Mouse (Mus musculus): ENCODE results near the gene Prokr1.
"Not testable (repeated sequence)": the region's sequence is repeated elsewhere in the genome, so short reads cannot be mapped to it uniquely, and the experiment has no call there.

Prokr1 gene

DNA sequence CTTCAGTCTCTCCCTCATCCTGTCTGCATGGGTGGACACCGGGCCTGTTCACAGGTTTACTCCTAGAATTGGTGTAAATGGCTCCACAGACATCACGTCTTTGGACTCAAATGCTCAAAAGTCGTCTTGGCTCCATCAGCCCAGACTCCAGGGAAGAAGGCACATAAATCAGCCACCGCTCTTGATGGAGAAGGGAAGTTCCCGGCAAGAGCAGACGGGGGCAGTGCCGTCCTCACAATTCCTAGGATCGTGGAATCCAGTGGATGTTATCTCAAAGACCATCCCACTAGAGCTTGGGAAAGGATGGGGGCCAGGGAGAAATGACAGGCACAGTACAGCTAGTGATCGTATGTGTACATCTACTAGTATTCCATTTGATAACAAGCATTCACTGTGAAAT is 12.3 kb downstream of the Prokr1 start:
- in situ Hi-C loops (cut with MboI; ENCODE audit: low pct_unique_long_range_greater_than_20kb in 1 of 2, low sequenced_read_pairs in 2 of 2, unreplicated experiment in 1 of 2) = no loop called here

DNA sequence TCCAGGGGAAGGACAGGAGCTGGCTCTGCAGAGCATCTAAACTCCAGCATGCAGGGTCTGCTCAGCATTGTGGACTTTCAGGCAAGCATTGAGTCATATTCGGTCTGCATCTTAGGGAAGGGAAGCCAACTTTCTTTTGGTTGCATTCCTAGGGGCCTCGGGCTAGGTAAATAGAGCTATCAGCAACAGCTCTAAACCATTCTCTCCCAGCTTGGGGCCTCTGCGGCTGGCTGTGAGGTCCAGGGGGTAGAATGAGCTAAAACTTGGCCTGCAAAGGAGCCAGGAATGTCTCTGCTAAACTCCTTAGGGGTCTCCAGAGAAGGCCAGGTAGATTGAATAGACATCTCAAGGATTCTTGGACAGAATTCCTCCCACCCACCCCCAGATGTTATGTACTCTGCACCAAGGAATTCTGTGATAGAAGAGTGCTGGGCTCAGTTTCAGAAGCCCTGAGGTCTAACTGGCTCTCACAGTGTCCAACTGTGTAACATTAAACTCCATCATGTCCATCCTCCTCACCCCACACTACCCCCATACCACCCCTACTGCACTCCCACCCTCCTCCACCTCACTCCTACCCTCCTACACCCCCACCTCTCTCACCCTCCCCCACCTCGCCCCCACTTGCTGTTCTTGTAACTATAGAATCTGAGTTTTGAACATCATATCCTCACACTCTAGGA is 13.8 kb downstream of the Prokr1 start:
- in situ Hi-C loops (cut with MboI; ENCODE audit: low pct_unique_long_range_greater_than_20kb in 1 of 2, low sequenced_read_pairs in 2 of 2, unreplicated experiment in 1 of 2) = no loop called here

DNA sequence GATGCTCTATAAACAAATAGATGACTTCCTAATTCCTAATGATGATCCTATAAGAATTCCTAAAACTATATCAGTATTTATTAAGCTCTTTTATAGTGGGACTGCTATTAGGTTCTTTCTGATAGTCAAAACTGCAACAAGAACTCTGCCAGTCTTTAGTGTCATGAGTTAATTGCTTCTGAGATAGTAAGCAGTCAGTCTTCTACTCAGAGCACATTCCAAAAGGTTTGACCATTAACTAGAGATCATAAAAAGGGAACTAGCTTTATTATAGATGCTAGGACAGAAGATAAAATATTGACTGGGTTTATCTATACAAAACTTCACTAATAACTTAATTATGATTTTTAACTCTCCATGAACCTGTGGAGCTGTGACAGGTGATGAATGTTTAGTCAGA is 18.7 kb downstream of the Prokr1 start:
- in situ Hi-C loops (cut with MboI; ENCODE audit: low pct_unique_long_range_greater_than_20kb in 1 of 2, low sequenced_read_pairs in 2 of 2, unreplicated experiment in 1 of 2) = not testable (repeated sequence)

DNA sequence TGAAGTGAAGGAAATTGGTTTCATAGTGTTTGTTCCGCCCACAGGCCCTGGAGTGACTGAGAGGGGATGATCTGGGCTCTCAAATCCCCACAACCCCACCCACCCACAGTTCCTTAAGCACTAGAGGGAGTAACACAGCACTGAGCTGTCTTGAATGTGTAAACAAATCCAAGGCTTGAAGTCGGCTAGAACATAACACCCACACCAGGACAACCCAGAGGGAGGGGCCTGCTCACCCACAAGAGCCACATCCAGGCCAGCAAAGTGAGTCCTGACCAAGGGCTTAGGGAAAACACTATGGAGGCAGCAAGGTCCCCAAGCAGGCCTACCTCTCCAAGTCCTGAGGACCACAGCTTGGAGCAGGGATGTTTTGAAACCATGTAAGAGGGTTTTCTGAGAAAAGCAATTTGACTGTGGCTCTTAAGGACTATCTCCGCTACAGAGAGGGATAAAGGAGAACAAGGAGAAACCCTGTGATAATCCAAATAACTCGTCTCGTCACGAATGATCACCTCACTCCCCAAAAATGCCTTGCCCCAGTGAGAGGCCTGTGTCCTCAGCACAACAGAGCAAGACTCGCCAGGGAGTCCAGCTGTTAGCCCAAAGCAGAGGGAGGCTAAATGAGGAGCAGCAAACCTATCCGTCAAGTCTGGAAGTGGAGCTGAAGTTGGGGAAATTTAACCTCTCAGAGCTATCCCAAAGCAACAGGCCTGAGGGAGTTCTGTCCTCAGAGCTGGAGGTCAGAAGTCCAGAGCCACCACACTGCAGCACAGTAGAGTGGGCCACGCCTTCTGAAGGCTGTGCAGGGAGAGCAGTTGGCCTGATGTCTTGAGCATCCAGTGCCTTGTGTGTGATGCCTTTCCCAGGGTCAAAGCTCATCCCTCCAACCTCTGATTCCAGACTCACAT is 22.6 kb downstream of the Prokr1 start:
- in situ Hi-C loops (cut with MboI; ENCODE audit: low pct_unique_long_range_greater_than_20kb in 1 of 2, low sequenced_read_pairs in 2 of 2, unreplicated experiment in 1 of 2) = no loop called here

DNA sequence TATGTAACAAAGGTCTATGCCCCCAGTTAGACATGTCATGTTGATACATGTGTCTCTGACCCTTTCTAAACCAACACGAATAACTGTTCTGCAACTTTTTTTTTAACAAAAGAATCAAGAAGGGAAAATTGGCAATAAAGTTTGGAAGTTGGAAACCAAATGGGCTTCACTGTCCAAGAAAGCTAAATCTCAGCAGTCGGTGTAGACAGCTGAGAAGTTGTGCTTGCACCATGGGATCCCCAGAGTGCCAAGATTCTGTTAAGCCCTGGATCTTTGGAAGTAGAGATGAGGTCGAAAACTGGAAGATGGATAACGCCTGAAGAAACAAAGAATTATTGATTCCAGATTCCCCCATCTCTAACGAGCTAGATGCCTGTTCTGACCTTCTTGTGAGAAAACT is 25.4 kb downstream of the Prokr1 start:
- in situ Hi-C loops (cut with MboI; ENCODE audit: low pct_unique_long_range_greater_than_20kb in 1 of 2, low sequenced_read_pairs in 2 of 2, unreplicated experiment in 1 of 2) = no loop called here

DNA sequence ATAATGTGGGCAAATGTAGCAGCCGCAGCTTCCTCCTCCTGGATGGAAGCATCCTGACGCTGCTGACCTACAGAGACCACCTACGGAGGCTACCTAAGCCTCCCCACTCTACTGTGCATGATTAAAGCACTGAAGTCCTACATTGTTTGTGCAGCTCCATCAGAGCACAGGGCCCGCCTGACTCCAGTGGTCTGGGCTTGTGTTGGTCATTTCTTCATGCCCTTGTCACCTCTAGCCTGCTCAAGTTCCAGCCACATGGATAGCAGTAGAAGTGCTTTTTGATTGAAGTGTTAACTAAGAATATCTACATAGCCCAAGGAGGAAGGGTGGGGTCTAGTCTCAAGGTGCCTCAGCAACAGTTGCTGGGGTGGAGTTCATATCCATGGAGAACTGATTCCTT is 26.2 kb downstream of the Prokr1 start:
- in situ Hi-C loops (cut with MboI; ENCODE audit: low pct_unique_long_range_greater_than_20kb in 1 of 2, low sequenced_read_pairs in 2 of 2, unreplicated experiment in 1 of 2) = no loop called here

DNA sequence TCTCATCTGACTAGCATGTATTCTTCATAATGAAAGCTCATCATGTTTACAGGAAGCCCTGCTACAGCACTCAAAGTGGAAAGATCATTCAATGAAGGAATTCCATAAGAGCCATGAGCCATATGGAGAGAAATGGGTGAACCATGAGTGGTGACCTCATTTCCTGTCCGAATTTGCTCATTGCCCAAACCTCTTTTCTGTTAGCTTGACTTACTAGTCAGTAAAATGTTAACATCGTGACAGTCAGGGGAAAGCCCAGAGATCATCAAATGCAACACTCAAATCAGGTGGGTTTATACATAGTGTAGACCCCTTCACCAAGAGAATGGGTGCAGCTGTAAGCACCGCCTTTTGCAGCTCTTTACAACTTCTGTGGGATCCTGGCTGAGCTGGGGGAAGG is 36.8 kb downstream of the Prokr1 start:
- in situ Hi-C loops (cut with MboI; ENCODE audit: low pct_unique_long_range_greater_than_20kb in 1 of 2, low sequenced_read_pairs in 2 of 2, unreplicated experiment in 1 of 2) = no loop called here

DNA sequence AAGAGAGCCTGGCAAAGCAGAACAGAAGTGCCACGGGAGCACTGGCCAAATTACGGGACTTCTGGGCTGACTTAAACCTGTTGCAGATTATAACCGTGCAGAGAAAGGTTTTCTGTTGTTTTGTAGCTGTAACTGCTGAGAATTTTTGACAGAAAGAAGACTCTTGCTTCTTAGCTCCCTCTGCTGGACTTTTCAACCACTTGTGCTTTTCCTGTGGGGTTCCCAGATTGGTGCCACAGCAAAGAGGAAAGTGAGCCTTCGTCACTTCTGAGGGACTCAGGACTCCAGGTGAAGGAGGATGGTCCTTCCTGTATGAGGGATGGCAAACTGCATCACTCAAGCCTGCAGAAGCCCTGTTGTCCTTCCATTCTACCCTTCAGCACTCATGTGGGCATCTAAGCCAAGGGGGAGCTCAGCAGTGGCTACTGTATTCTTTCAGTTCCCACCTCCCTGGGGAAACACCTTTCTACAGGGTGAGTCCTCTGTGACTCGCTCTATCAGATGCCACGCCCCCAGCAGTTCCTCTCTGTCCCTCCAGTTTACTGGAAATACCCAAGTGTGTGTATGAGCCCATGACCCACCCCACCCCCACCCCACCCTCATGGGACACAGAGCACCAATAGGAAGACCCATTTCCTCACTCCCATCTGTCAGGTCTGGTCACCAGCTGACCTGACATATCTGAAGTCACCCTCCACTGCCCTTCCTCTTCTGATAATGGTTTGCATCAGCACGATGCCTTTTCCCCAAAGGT is 38.3 kb downstream of the Prokr1 start:
- in situ Hi-C loops (cut with MboI; ENCODE audit: low pct_unique_long_range_greater_than_20kb in 1 of 2, low sequenced_read_pairs in 2 of 2, unreplicated experiment in 1 of 2) = no loop called here

DNA sequence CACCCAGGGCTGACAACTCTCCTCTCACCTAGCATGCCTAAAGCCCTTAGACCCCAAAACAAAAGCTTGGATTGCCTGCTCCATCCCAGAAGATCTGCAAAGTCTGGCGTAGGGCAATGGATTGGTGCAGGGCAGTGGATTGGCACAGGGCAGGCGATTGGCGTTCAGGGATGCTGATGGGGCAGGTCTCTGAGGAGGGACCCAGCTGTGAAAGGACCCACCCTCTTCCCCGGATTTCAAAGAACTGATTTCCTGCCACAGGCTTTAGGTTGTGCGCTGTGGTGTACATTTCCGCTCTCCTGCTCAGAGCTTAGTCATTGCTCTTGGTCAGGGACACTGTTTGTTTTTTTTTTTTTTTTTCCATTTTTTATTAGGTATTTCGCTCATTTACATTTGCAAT is 42.7 kb downstream of the Prokr1 start:
- in situ Hi-C loops (cut with MboI; ENCODE audit: low pct_unique_long_range_greater_than_20kb in 1 of 2, low sequenced_read_pairs in 2 of 2, unreplicated experiment in 1 of 2) = no loop called here

DNA sequence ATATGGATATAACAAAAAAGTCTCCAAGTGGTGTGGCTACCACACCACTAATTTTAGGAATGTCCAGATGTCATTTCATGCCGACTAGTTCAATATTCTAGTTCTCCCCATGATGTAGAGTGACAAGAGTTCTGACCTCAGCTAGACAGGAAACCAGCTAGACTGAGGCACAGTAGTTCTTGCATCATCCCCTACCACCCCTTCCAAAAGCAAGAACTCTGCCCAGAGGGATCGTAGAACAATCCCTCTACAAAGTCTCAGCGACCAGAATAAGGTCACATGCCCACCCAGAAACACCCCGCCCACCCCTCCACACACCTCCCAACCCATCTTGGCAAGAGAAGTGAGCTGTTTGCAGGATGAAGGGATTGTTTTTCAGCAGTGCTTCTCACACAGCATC is 43.1 kb downstream of the Prokr1 start:
- in situ Hi-C loops (cut with MboI; ENCODE audit: low pct_unique_long_range_greater_than_20kb in 1 of 2, low sequenced_read_pairs in 2 of 2, unreplicated experiment in 1 of 2) = no loop called here

DNA sequence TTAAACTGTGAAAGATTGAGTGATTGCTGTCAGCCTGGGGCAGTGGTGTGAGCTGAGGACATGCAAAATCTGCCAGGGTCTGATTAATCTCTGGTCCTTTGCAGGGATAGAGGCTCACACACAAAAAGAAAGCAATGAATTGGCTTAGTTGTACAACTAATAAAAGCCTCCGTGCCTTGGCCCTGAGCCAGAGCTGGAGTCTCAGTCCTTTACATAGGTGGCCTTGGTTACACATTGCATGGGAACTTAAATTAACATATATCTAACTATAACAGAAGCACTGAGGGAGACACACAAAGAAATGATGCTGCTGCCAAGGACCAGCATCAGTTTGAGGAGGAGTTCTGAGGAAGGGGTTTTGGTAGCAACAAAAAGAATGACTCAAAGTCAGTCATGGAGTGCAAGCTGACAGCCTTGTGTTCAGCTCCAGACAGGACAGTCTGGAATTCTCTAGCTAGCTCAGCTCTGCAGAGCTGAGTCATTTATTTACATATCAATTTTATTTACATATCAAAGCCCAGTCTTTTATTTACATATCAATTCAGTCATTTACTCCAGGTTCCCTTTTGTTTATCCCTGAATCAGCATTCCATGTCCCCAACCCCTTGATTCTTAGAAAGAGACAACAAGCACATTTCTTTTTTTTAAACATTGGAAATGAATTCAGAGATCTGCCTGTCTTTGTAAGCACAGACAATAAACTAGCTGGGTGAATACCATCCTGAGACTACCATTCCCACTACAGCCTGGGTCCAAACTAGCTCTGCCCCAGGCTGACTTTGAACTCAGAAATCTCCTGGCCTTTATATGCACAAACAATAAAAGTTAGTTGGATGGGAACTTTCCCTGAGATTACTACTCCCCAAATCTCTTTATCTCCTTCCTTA is 45.0 kb downstream of the Prokr1 start:
- in situ Hi-C loops (cut with MboI; ENCODE audit: low pct_unique_long_range_greater_than_20kb in 1 of 2, low sequenced_read_pairs in 2 of 2, unreplicated experiment in 1 of 2) = no loop called here

DNA sequence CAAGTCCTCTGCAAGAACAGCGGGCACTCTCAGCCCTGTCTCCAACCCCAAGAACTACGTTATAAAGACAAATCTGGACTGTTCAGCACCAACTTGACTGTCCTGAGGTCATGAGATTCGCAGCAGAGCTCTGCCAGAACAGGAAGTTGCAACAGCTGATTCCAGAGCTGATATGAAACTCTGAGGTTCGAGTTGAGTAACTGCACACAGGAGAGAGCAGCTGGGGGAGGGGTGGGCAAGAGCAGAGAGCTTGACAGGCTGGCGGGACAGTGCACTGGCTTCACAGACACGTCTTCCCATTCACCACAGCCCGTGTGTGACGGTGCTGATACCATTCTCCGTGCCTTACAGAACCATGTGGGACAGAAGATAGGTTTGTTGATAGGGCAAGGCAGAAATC is 48.5 kb downstream of the Prokr1 start:
- in situ Hi-C loops (cut with MboI; ENCODE audit: low pct_unique_long_range_greater_than_20kb in 1 of 2, low sequenced_read_pairs in 2 of 2, unreplicated experiment in 1 of 2) = no loop called here

DNA sequence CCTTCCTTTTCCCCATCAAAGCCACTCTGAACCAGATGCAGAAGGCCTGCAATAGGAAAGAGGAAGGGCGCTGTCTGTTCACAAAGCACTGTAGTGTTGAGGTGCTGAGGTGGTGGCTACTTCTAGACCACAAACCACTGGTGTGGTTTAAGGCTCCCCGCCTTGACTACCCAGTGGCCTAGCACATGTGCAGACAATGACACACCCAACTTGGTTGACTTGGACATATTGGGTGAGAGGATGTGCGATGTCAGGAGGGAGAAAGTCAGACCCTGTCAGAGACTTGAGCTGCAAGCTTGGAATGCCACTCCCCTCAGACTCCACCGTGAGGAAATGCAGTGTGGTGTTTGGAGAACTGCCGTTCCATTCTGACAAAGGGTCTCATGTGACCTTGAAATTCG is 49.4 kb downstream of the Prokr1 start:
- in situ Hi-C loops (cut with MboI; ENCODE audit: low pct_unique_long_range_greater_than_20kb in 1 of 2, low sequenced_read_pairs in 2 of 2, unreplicated experiment in 1 of 2) = no loop called here

DNA sequence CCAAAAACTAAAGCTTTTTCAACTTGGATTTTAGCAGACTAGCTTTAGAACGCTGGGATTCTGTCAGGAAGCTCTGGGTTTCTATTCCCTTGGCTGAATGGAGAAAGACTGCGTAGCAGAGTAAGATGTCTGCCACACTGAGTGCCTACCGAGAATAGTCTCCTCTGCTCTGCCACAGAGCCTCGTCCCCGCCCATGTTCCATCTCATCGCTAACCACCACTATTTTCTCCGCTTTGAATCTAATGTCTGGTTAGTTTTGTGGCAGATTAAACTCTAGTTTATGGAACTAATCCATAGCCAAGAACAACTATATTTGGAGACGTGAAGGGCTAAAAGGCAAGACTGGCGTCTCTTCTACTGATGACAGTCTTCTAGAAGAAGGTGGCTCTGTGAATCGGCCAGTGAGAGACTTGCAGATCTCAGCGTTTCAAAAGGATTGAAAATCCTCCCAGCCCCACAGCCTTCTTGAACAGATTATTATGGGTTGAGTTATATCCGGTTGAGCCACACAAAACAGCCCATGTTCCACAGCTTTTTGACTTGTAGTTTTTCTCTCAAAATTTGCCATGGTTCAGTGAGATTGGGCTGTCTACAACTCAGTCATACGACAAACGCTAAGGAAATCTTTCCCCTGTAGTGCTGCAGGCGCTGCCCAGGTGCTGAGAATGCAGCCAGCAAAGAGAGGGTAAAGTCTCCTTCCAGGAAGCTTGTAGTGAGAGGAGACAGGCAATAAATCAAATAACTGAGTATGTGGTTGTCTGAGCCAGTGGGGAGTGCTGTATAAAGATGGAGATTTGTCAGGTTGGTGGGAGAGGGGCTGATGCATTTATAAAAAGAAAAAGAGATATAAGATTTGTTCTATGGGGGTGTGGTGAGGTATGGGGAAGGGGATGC is 51.9 kb downstream of the Prokr1 start:
- in situ Hi-C loops (cut with MboI; ENCODE audit: low pct_unique_long_range_greater_than_20kb in 1 of 2, low sequenced_read_pairs in 2 of 2, unreplicated experiment in 1 of 2) = no loop called here

DNA sequence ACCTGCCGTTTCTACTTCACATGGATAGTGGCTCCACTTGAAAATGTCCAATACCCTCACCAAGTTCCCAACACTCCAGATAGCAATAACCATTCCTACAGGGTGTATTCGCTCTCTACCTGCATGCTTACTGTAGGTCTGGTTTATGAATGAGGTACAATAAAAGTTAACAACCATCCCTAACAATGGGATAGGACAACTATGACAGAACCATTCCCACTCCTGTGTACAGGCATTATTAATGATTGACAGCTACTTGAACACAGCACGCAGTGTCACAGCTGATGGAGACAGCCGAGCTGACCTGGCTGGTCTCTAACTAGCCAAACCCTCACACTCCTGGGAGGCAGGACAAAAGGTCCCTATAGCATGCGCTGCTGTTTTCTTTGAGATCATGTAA is 52.9 kb downstream of the Prokr1 start:
- in situ Hi-C loops (cut with MboI; ENCODE audit: low pct_unique_long_range_greater_than_20kb in 1 of 2, low sequenced_read_pairs in 2 of 2, unreplicated experiment in 1 of 2) = no loop called here

DNA sequence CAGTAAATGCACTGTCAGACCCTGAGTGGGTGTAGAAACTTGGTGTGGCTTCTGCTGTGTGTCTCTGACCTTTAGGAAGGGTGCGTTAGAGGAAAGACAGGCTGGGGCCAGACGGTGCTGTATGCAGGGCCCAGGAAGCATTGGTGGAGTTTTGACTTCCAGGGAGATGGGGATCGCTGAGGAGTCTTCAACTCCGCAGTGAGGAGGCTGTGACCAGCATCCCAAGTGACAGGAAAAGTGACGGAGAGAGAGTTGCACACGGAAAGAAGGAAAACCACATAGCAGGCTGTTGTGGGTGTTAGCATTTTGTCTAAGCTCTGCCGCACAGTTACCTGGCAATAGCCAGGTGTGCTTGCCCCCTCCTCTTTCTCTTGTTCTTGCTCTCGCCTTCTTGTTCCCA is 54.3 kb downstream of the Prokr1 start:
- in situ Hi-C loops (cut with MboI; ENCODE audit: low pct_unique_long_range_greater_than_20kb in 1 of 2, low sequenced_read_pairs in 2 of 2, unreplicated experiment in 1 of 2) = no loop called here

DNA sequence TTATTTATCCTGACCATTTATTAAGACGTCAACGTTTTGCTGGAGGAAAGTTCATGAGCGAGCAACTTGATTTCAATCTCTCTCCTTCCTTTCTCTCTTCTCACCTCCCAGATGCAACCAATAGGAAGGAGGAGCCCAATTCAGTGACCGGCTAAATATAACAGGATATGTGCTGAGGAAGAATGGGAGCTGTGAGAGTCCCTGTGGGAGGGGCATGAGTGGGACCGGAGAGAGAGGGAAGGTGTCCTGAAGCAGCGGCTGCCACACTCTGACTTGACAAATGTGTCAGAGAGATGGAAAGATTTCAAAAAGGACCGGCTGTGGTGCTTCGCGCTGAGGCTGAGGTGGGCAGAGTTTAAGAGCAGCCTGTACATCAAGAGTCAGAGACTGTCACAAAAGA is 54.9 kb downstream of the Prokr1 start:
- in situ Hi-C loops (cut with MboI; ENCODE audit: low pct_unique_long_range_greater_than_20kb in 1 of 2, low sequenced_read_pairs in 2 of 2, unreplicated experiment in 1 of 2) = no loop called here

Measured in mouse embryonic stem cell (cell line).